Mouse (Mus musculus): ENCODE measurements around the gene Gpat2. TPM values are rescaled to one million over a fixed set of nuclear protein-coding genes. Genes with fewer than 3 reads are reported as not detected.

Gpat2 gene
- polyA plus RNA-seq (2015; fragmentation: Nextera tagmentation; extraction: Ambion mirVana): 0.09 TPM in 1 of 2 replicates, not detected in the other

DNA sequence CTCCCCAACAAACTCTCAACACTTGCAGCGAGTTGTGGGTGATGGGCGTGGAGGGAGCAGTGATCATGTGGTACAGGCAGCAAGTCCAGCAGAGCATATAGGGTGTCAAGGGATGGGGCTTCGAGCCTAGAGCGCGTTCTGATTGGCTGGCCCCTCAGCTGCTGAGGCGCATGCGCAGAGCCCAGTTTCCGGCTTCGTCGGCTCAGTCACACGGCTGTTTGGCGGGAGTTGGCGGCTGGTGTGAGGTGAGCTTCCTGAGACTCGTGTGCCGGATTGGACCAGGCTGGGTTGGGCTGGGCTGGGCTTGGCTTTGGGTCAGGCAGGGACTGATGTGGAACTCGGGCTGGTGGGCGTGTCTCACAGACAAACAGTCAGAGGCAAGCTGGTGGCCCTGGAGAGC, at the start of gene Gpat2:
Gene Gpat2 (plus strand): TSS at position 223 of the 400 bp plus-strand sequence.
- Histone ChIP-seq H3K4me1 (no peaks in the 10 kb centered on the region), H3K4me3 (no peak within 1 kb of the TSS), H3K4me2 (replicated peaks) (no peak within 1 kb of the TSS), H3K9ac (replicated peaks) (no peak within 1 kb of the TSS), H3K36me3 (no peaks in the 10 kb centered on the region), H3K9me3 (no peaks in the 10 kb centered on the region), H3K27ac (replicated peaks) (no peak within 1 kb of the TSS), H3K27me3 (no peaks in the 10 kb centered on the region)
- ATAC-seq (replicated peaks): no peak
- 86% methylated on average over 17 of the region's 17 CpGs for WGBS

DNA sequence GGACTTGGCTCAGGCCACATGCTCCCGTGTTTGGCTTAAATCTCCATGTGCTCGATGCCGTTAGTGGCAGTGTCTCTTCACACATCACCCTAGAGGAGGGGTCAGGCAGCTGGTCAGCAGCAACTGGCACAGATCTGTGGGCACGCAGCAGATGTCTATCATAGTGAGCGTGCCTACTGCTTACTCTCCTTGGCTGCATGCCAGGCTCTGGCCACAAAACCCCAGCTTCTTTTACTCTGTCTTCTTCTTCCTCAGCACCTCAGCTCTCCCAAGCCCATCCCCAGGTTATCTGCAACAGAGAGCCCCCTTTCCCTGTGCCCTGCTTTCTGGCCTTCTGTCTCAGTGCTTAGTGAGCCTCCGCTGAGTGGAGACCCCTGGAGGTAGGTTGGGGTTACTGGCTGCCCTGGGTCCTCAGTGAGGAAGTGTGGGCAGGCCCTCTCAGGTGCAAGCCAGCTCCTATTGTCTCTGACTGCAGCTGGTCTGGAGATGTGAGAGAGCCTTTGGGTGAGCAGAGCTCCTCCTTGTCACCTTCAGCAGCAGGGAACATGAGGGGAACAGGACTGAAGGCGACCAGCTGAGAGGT, 49.1 kb upstream of the Gpat2 start:
- no peaks in the 10 kb centered on the region for H3K9me3 ChIP-seq
- WGBS: 37% methylated on average over 7 of the region's 7 CpGs
- H3K4me3 ChIP-seq: no peak overlapping the region
- no peak overlapping the region for H3K27ac ChIP-seq (replicated peaks)
- no peaks in the 10 kb centered on the region for H3K36me3 ChIP-seq
- H3K4me2 ChIP-seq (replicated peaks): no peak overlapping the region
- H3K4me1 ChIP-seq: peaks cover 13% of the 10 kb centered on the region
- ATAC-seq (replicated peaks): no peak
- H3K9ac ChIP-seq (replicated peaks): no peak overlapping the region
- no peaks in the 10 kb centered on the region for H3K27me3 ChIP-seq

DNA sequence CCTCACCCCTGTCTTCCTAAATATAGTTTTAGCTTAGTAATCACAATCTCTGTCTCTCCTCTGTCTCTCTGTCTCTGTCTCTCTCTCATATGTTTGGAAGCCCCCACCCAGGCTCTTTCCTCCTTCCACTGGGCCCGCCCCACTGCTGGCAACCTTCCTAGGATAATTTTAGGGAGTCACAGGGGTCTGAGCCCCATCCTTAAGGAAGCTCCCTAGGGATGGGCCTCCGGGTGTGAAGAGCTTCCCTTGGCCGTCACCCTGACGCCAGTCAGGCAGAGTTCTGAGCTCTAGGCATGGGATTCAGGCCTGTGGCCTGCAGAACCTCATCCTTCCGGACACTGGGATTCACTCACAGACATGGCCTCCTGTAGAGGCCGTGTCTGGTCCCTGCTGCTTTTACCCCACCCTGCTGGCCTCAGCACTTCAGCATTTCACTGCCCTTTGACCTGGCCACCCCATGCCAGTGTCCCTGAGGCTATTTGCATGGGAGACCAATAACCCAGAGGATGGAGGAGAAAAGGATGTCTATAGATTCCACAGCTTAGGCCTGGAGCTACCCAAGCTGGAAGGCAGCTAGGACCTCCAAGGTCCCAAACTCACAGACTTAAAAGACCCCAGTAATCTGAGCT, 48.5 kb upstream of the Gpat2 start:
- no peaks in the 10 kb centered on the region for H3K27me3 ChIP-seq
- H3K9ac ChIP-seq (replicated peaks): no peak overlapping the region
- no peak overlapping the region for H3K4me3 ChIP-seq
- no peaks in the 10 kb centered on the region for H3K9me3 ChIP-seq
- no peak overlapping the region for H3K27ac ChIP-seq (replicated peaks)
- H3K4me1 ChIP-seq: peaks cover 13% of the 10 kb centered on the region
- no peak overlapping the region for H3K4me2 ChIP-seq (replicated peaks)
- ATAC-seq (replicated peaks): no peak
- H3K36me3 ChIP-seq: no peaks in the 10 kb centered on the region
- WGBS: 82% methylated on average over 6 of the region's 6 CpGs

DNA sequence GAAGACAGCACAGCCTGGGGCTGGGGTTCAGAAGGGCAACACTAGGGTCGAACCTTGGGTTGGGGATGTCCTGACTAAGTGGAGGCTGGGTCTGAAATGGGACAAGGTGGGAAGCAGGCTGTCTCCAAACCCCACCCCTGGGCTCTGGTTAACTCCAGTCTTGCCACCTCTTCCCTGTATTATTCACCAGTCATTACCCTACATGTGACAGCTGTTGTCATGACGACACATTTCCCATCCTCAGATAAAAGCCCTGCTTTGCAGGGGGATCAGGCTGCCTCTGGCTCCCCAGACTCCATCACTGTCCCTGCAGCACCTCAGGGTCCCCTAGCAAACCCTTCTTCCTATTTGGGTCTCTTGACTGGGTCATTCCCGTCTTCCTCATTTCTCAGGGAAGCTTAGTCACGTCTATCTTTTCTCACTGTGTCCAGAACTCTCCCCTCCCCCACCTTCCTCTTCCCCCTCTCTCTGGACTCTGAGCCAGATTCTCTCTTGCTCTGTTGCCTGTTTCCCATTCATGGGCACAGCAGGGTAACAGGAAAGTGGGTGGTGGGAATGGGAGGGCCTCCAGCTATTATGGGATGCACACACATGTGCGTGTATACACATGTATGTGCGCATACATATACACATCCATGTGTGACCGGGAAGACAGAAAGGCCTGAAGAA, 46.9 kb upstream of the Gpat2 start:
- H3K27me3 ChIP-seq: no peaks in the 10 kb centered on the region
- H3K9ac ChIP-seq (replicated peaks): no peak overlapping the region
- H3K4me1 ChIP-seq: peaks cover 13% of the 10 kb centered on the region
- no peaks in the 10 kb centered on the region for H3K9me3 ChIP-seq
- no peaks in the 10 kb centered on the region for H3K36me3 ChIP-seq
- no peak overlapping the region for H3K27ac ChIP-seq (replicated peaks)
- 54% methylated on average over 7 of the region's 7 CpGs for WGBS
- no peak overlapping the region for H3K4me3 ChIP-seq
- H3K4me2 ChIP-seq (replicated peaks): no peak overlapping the region
- ATAC-seq (replicated peaks): peak; percentile 61; the same call in 1 of the 2 replicates

DNA sequence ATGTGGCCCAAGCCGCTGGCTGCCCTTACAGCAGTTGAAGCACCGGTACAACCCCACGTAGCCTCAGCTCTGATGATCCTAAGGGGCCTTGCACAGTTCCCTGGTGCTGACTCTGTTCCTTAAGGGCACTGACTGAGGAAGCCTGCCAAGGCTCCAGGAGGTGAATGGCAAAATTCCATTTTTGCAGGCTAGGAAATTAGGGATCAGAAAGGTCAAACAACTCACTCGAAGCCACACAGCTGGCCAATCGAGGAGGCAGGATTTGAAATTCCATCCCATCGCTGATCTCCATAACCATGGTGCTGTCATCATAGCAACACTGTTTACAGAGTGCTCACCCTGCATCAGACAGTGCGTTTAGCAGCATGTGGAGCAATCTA, 46.4 kb upstream of the Gpat2 start:
- Histone ChIP-seq H3K4me1 (peaks cover 13% of the 10 kb centered on the region), H3K4me3 (no peak overlapping the region), H3K27me3 (no peaks in the 10 kb centered on the region), H3K36me3 (no peaks in the 10 kb centered on the region), H3K27ac (replicated peaks) (no peak overlapping the region), H3K9me3 (no peaks in the 10 kb centered on the region), H3K9ac (replicated peaks) (no peak overlapping the region), H3K4me2 (replicated peaks) (no peak overlapping the region)
- no peak for ATAC-seq (replicated peaks)
- WGBS: 76% methylated on average over 7 of the region's 7 CpGs

DNA sequence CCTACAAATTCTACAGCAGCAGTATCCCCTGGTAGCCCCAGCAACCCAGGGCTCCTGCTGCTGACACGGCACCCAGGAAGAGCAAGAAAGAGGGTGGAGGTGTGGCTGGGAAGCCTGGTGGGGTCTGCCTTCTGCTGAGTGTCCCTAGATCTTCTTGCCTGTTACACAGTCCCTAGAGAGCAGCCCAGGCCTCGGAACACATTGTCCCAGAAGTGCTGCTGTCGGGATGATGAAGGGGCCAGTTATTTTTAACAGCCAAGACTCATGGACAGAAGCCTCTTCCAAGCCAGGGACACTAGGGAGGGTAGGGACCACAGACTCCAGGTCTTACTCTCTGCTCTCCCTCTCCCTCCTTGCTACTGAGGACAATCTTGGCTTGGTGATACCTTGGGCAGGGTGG, 45.7 kb upstream of the Gpat2 start:
- no peaks in the 10 kb centered on the region for H3K36me3 ChIP-seq
- 84% methylated on average over 3 of the region's 3 CpGs for WGBS

DNA sequence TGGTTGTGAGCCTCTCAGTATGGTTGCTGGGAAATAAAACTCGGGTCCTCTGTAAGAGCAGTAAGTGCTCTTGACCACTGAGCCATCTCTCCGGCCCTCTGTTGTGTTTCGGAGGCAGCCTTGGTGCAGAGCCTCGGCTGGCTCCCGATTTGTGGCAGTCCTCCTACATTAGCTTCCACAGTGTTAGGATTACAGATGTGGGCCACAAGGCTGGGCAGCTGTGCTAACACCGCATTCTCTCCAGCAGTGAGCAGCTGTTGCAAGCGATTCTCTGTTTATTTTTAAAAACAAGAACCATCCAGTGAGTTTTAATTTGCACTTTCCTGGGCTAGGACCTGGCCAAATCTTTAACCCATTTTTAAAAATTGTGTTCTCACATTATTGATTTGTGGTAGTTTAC, 41.1 kb upstream of the Gpat2 start:
- no peaks in the 10 kb centered on the region for H3K4me1 ChIP-seq
- no peak overlapping the region for H3K9ac ChIP-seq (replicated peaks)
- no peaks in the 10 kb centered on the region for H3K9me3 ChIP-seq
- no peaks in the 10 kb centered on the region for H3K36me3 ChIP-seq
- ATAC-seq (replicated peaks): no peak
- no peak overlapping the region for H3K4me3 ChIP-seq
- no peaks in the 10 kb centered on the region for H3K27me3 ChIP-seq
- 79% methylated on average over 7 of the region's 7 CpGs for WGBS
- no peak overlapping the region for H3K27ac ChIP-seq (replicated peaks)
- H3K4me2 ChIP-seq (replicated peaks): no peak overlapping the region

More for the DNA sequence above, 45.7 kb upstream of the Gpat2 start:
- Histone ChIP-seq H3K27me3 (no peaks in the 10 kb centered on the region), H3K9me3 (no peaks in the 10 kb centered on the region), H3K9ac (replicated peaks) (no peak overlapping the region), H3K27ac (replicated peaks) (no peak overlapping the region), H3K4me3 (no peak overlapping the region), H3K4me1 (peaks cover 13% of the 10 kb centered on the region), H3K4me2 (replicated peaks) (no peak overlapping the region)
- ATAC-seq (replicated peaks): no peak

DNA sequence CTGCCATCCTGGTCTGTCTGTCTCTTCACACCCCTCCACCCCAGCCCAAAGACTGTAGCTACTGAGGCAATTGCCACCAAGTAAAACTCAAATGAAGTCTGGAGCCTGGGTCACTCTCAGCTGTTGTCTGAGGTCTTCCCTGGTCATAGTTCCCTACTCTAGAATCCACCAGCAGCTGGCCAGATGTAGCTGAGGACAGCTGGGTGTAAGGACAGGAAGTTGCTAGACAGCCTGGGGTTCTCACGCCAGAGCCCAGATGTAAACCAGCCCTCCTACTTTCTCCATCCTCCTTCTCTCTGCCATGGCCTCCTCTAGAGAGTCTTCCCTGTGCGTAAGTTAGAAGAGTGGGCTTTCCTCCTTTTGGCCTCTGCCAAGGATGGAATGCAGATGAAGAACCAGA, 37.5 kb upstream of the Gpat2 start:
- no peak for ATAC-seq (replicated peaks)
- Histone ChIP-seq H3K27ac (replicated peaks) (no peak overlapping the region), H3K4me2 (replicated peaks) (no peak overlapping the region), H3K36me3 (no peaks in the 10 kb centered on the region), H3K4me3 (no peak overlapping the region), H3K9me3 (no peaks in the 10 kb centered on the region), H3K4me1 (no peaks in the 10 kb centered on the region), H3K9ac (replicated peaks) (no peak overlapping the region), H3K27me3 (no peaks in the 10 kb centered on the region)
- WGBS: 91% methylated on average over 2 of the region's 2 CpGs

DNA sequence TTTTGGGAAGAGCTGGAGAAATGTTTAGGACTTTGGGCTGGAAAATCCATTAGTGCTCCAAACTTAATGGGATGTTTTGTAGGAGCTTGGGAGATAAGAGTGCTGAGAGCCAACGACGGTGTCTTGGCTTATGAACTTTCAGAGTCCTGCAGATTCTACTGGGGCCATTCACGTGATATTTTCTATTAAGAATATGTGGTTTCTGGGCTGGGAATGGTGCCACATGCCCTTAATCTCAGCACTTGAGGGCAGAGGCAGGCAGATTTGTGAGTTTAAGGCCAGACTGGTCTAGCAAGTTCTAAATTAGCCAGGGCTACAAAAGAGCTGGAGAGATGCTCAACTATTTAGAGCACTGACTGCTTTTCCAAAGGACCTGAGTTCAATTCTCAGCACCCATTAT, 34.6 kb upstream of the Gpat2 start:
- H3K4me1 ChIP-seq: no peaks in the 10 kb centered on the region
- ATAC-seq (replicated peaks): no peak
- no peaks in the 10 kb centered on the region for H3K9me3 ChIP-seq
- no peak overlapping the region for H3K4me3 ChIP-seq
- no peaks in the 10 kb centered on the region for H3K27me3 ChIP-seq
- no peaks in the 10 kb centered on the region for H3K36me3 ChIP-seq
- no peak overlapping the region for H3K9ac ChIP-seq (replicated peaks)
- no peak overlapping the region for H3K4me2 ChIP-seq (replicated peaks)
- 91% methylated on average over 3 of the region's 3 CpGs for WGBS
- no peak overlapping the region for H3K27ac ChIP-seq (replicated peaks)

DNA sequence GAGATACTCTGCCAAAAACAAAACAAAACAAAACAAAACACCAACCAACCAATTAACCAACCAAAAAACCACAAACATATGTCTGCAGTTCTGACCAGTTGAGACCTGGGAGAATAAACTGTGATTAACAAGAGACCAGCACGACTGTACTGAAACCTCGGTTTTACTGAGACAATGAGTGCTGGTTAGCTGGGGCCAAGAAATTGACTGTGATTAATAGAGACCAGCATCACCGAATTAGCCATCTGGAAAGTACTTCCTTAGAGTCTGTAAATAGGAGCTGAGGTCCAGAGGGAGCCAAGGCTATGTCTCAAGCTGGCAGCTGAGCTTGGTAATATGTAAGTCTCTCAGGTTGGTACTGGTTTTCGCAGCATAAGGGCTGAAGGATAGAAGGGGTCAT, 34.2 kb upstream of the Gpat2 start:
- Histone ChIP-seq H3K4me1 (no peaks in the 10 kb centered on the region), H3K27me3 (no peaks in the 10 kb centered on the region), H3K9me3 (no peaks in the 10 kb centered on the region), H3K36me3 (no peaks in the 10 kb centered on the region), H3K4me3 (no peak overlapping the region), H3K9ac (replicated peaks) (no peak overlapping the region), H3K27ac (replicated peaks) (no peak overlapping the region), H3K4me2 (replicated peaks) (no peak overlapping the region)
- 57% methylated on average over 4 of the region's 4 CpGs for WGBS
- no peak for ATAC-seq (replicated peaks)

DNA sequence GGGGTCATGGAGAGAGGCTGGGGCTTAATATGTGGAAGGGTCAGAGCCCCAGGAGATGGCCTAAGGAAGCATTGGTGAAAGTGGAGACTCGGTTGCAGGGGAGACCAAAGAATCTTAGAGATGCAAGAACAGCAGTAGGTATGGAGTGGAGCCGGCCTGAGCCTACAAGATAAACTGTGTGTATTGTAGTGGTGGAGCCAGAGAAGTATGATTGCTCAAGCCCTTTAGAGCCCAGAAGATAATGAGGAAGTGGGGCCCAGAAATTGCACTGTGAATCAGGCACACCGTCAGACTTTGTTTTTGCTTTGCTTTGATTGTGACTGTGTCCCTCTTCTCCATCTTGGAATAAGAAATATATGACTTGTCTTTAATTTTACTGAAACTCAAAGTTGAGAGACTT, 33.7 kb upstream of the Gpat2 start:
- Histone ChIP-seq H3K27me3 (no peaks in the 10 kb centered on the region), H3K9ac (replicated peaks) (no peak overlapping the region), H3K9me3 (no peaks in the 10 kb centered on the region), H3K4me2 (replicated peaks) (no peak overlapping the region), H3K4me3 (no peak overlapping the region), H3K36me3 (no peaks in the 10 kb centered on the region), H3K27ac (replicated peaks) (no peak overlapping the region), H3K4me1 (no peaks in the 10 kb centered on the region)
- 81% methylated on average over 3 of the region's 3 CpGs for WGBS
- ATAC-seq (replicated peaks): no peak

DNA sequence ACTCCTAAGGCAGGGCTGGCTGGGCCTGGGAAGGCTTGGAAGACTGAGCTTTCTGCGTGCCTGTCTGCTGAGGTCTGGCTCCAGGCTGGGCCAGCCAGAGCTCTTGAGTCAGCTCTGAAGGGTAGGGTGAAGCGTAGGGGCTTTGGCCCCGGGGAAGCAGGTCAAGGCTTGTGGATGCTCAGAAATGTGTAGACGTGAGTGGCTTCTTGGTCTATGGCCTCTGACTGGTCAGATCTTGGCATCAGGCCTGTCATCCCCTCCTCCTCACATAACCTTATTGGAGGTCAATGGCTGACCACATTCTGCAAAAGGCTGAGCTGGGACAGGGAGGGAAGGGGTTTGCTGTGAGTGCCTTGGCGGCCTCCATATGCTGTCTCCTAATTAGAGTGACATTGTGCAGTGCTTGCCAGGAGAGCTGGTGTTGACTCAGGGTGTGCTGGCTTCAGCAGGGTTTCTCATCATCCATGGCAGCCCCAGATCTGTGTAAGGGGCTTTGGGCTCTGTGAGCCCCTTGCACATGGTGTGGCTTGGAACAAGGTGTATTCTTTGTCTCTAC, 30.3 kb upstream of the Gpat2 start:
- no peaks in the 10 kb centered on the region for H3K9me3 ChIP-seq
- H3K9ac ChIP-seq (replicated peaks): no peak overlapping the region
- WGBS: 85% methylated on average over 5 of the region's 5 CpGs
- H3K4me1 ChIP-seq: no peaks in the 10 kb centered on the region
- no peak for ATAC-seq (replicated peaks)
- H3K36me3 ChIP-seq: no peaks in the 10 kb centered on the region
- no peaks in the 10 kb centered on the region for H3K27me3 ChIP-seq
- H3K27ac ChIP-seq (replicated peaks): no peak overlapping the region
- no peak overlapping the region for H3K4me2 ChIP-seq (replicated peaks)
- H3K4me3 ChIP-seq: no peak overlapping the region
